Mouse (Mus musculus) spleen, adult 2 months (tissue): Measurements from ENCODE around the gene Kcnk3.

Experiments used
- CTCF ChIP-seq: fragments of 200-500 bp; IDR thresholded peaks from 2 replicates; pipeline ENCODE4 v1.5.1; 2011; ENCODE audit warnings: mild to moderate bottlenecking, inconsistent platforms; ENCODE audit not compliant: insufficient read depth, insufficient read length, insufficient replicate concordance; ENCODE audit errors: extremely low read depth
- POLR2A ChIP-seq: fragments of 200-500 bp; IDR thresholded peaks from 2 replicates; pipeline ENCODE4 v1.6.1; 2011; ENCODE audit warnings: low read depth, low read length, inconsistent platforms

DNA sequence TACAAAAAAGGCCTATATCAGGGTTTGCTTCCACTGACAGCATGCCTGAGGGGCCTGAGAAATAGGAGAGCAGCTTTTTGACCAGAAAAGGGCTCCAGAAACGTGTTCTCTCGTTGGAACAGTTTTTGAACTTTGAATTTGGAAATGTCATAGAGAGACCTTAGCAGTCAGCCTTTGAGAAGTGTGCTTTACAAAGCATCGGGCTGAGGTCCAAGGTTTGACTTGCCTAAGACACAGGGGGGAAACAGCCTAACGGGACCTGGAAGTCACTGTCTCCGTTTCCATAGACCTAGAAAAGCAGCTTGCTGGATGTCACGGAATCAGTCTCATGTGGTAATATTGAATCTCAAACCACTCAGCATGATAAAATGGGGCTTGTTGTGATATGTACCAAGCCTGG is 36.0 kb upstream of the Kcnk3 start:
- no peak for TF ChIP-seq CTCF
- no peak for TF ChIP-seq POLR2A
